ENCODE assay signal across 22 mouse cellular contexts in genomic region chr6:8742449-8742848, GRCm38 (mm10). TPM values are rescaled to one million over a fixed set of nuclear protein-coding genes. Genes with fewer than 3 reads are reported as not detected.
DNase-seq lines count a peak whose midpoint lies in the region; ATAC-seq and TF ChIP-seq lines count a peak whose summit lies in the region.
"Had no signal": no experiment of that assay in that cellular context is flagged by ENCODE, and none has a peak within 500 bp of the region (broad histone marks: within the 10 kb centered on the region; RNA-seq: fewer than 3 reads in every experiment).

No protein-coding gene starts in this region.

- H3K4me1 ChIP-seq in kidney, postnatal 0 days (replicated peaks; ENCODE audit: insufficient read depth, low read length): 0 out of 2 replicates have a peak, but pooled peaks cover 3% of the 10 kb centered on the region
- H3K4me1 ChIP-seq in kidney, adult 2 months (ENCODE audit: control insufficient read depth, insufficient read depth, low read length): no peaks in the 10 kb centered on the region
- H3K4me1 ChIP-seq in embryonic facial prominence, embryonic 12.5 days: peaks cover 11% of the 10 kb centered on the region; the same call in 1 of the 2 replicates
- H3K4me1 ChIP-seq in limb, embryonic 11.5 days (ENCODE audit: control insufficient read depth, insufficient read depth, low read length): peaks cover 12% of the 10 kb centered on the region
- H3K4me1 ChIP-seq: hindbrain, embryonic 15.5 days; megakaryocyte, embryonic 14.5 days had no signal

- H3K27ac ChIP-seq in kidney, postnatal 0 days: no peak overlapping the region
- H3K27ac ChIP-seq in kidney, adult 2 months (ENCODE audit: insufficient read depth, low read depth, low read length): no peak overlapping the region
- H3K27ac ChIP-seq in embryonic facial prominence, embryonic 12.5 days: peak overlapping the region; percentile 76
- H3K27ac ChIP-seq in limb, embryonic 11.5 days (replicated peaks; ENCODE audit: low read depth, low read length): peak overlapping the region; percentile 68
- H3K27ac ChIP-seq: hindbrain, embryonic 15.5 days; stomach, postnatal 0 days had no signal

- no peak for TF ChIP-seq POLR2A in kidney, adult 2 months (IDR thresholded peaks at IDR 0.05; ENCODE audit: low read depth, low read length)

- WGBS in kidney, postnatal 0 days: 38% methylated on average over 3 of the region's 3 CpGs
- WGBS in kidney, adult 2 months: 67% methylated on average over 3 of the region's 3 CpGs
- WGBS in embryonic facial prominence, embryonic 12.5 days: 8% methylated on average over 3 of the region's 3 CpGs
- WGBS in limb, embryonic 11.5 days: 2% methylated on average over 3 of the region's 3 CpGs

- H3K27me3 ChIP-seq in kidney, postnatal 0 days (ENCODE audit: insufficient read depth, low read length): no peaks in the 10 kb centered on the region
- H3K27me3 ChIP-seq in kidney, adult 2 months (replicated peaks; ENCODE audit: control insufficient read depth, insufficient read depth, low read length): no peaks in the 10 kb centered on the region
- no peaks in the 10 kb centered on the region for H3K27me3 ChIP-seq in embryonic facial prominence, embryonic 12.5 days
- no peaks in the 10 kb centered on the region for H3K27me3 ChIP-seq in limb, embryonic 11.5 days (ENCODE audit: control insufficient read depth, insufficient read depth, low read length)
- H3K27me3 ChIP-seq: hindbrain, embryonic 15.5 days; megakaryocyte, embryonic 14.5 days had no signal

- peak; percentile 32 for DNase-seq in kidney, postnatal 0 days (ENCODE audit: low spot score)
- DNase-seq in kidney, adult 2 months: no peak
- DNase-seq in embryo, embryonic 10 days (ENCODE audit: low spot score): peak; percentile 71
- peak; percentile 67 for DNase-seq in limb, embryonic 11.5 days (ENCODE audit: low spot score)
- DNase-seq in T-cell, adult 2 months (ENCODE audit: low spot score): no peak
- DNase-seq in ovary, postnatal 10 days (ENCODE audit: low spot score): no peak
- DNase-seq in layer of hippocampus, adult 8-10 months (ENCODE audit: low spot score in 2 of 2): no peak
- DNase-seq: cerebellum, adult 8-10 months; gastrocnemius, postnatal 25 days; lung, adult 18-20 months; right cerebral cortex, postnatal 25 days had no signal

- no peaks in the 10 kb centered on the region for H3K9me3 ChIP-seq in kidney, postnatal 0 days (replicated peaks; ENCODE audit: low read length)
- no peaks in the 10 kb centered on the region for H3K9me3 ChIP-seq in embryonic facial prominence, embryonic 12.5 days
- no peaks in the 10 kb centered on the region for H3K9me3 ChIP-seq in limb, embryonic 11.5 days (ENCODE audit: control insufficient read depth, low read length)
- H3K9me3 ChIP-seq: G1E; hindbrain, embryonic 15.5 days; megakaryocyte, embryonic 14.5 days had no signal

- H3K9ac ChIP-seq in kidney, postnatal 0 days (ENCODE audit: low read depth, low read length): no peak overlapping the region
- no peak overlapping the region for H3K9ac ChIP-seq in embryonic facial prominence, embryonic 12.5 days
- H3K9ac ChIP-seq in limb, embryonic 11.5 days (ENCODE audit: low read length): no peak overlapping the region
- H3K9ac ChIP-seq: hindbrain, embryonic 15.5 days had no signal

- no peak overlapping the region for H3K4me2 ChIP-seq in kidney, postnatal 0 days (ENCODE audit: low read length)
- no peak overlapping the region for H3K4me2 ChIP-seq in embryonic facial prominence, embryonic 12.5 days (replicated peaks)
- H3K4me2 ChIP-seq in limb, embryonic 11.5 days (ENCODE audit: low read depth, severe bottlenecking): no peak overlapping the region
- H3K4me2 ChIP-seq: hindbrain, embryonic 15.5 days; liver, embryonic 11.5 days had no signal

- no peaks in the 10 kb centered on the region for H3K36me3 ChIP-seq in kidney, postnatal 0 days (ENCODE audit: insufficient read depth, low read length)
- H3K36me3 ChIP-seq in kidney, adult 2 months (ENCODE audit: control insufficient read depth, insufficient read depth, low read length): no peaks in the 10 kb centered on the region
- no peaks in the 10 kb centered on the region for H3K36me3 ChIP-seq in embryonic facial prominence, embryonic 12.5 days
- H3K36me3 ChIP-seq in limb, embryonic 11.5 days (ENCODE audit: control insufficient read depth, insufficient read depth, low read length): no peaks in the 10 kb centered on the region
- H3K36me3 ChIP-seq: G1E had no signal

- ATAC-seq in kidney, postnatal 0 days (replicated peaks; ENCODE audit: low FRiP score, low read depth): no peak
- ATAC-seq in embryonic facial prominence, embryonic 12.5 days (ENCODE audit: insufficient number of reproducible peaks, insufficient read depth, low FRiP score, low TSS enrichment): peak; percentile 52; the same call in 1 of the 2 replicates
- peak; percentile 67 for ATAC-seq in limb, embryonic 11.5 days (ENCODE audit: insufficient number of reproducible peaks, low FRiP score, low TSS enrichment, low read depth)
- ATAC-seq: forebrain, embryonic 14.5 days; intestine, embryonic 16.5 days; midbrain, embryonic 16.5 days had no signal

- TF ChIP-seq CTCF in kidney, postnatal 0 days (IDR thresholded peaks at IDR 0.05; ENCODE audit: low read depth): no peak
- TF ChIP-seq CTCF in kidney, adult 2 months (conservative IDR thresholded peaks at IDR 0.05; ENCODE audit: insufficient read depth, insufficient read length, low read depth, low read length): no peak

- H3K4me3 ChIP-seq in kidney, postnatal 0 days (replicated peaks; ENCODE audit: low read depth, low read length): no peak overlapping the region
- H3K4me3 ChIP-seq in kidney, adult 2 months (ENCODE audit: insufficient read depth, low read depth, low read length): no peak overlapping the region
- H3K4me3 ChIP-seq in embryonic facial prominence, embryonic 12.5 days: no peak overlapping the region
- no peak overlapping the region for H3K4me3 ChIP-seq in limb, embryonic 11.5 days (ENCODE audit: low read depth, low read length)
- H3K4me3 ChIP-seq: erythroblast, embryonic 14.5 days; hindbrain, embryonic 15.5 days; megakaryocyte, embryonic 14.5 days had no signal

RNA-seq across cellular contexts. Expression of gene Ica1, which starts 35.8 kb away (rescaled TPM):
- polyA plus RNA-seq in kidney, postnatal 0 days (2015; fragmentation: Nextera tagmentation; extraction: Ambion mirVana): 27.8 and 30.1 TPM in 2 replicates
- polyA plus RNA-seq in kidney, adult 2 months (2012; rRNA removed): 3.3 and 6.1 TPM in 2 replicates
- 18.1 and 23.3 TPM in 2 replicates for polyA plus RNA-seq in embryonic facial prominence, embryonic 12.5 days (2016; fragmentation: Nextera tagmentation; extraction: Ambion mirVana)
- 17.5 and 17.7 TPM in 2 replicates for polyA plus RNA-seq in limb, embryonic 11.5 days (2014; fragmentation: Nextera tagmentation; extraction: Ambion mirVana)
- 10 to 100 TPM; 54.8 to 63.2 (median 57.9) TPM for total RNA-seq in layer of hippocampus, adult 8-10 months (2022)
- total RNA-seq: neutrophil, adult 5-6 weeks had no signal

Comparison
In these comparisons a context has a peak if more than half of its experiments do, and no peak if none do; other contexts are left out.
1. DNase-seq: peak in kidney, postnatal 0 days (single experiment), embryo, embryonic 10 days (single experiment) and limb, embryonic 11.5 days (single experiment); none in kidney, adult 2 months (single experiment), T-cell, adult 2 months (single experiment), ovary, postnatal 10 days (single experiment) and layer of hippocampus, adult 8-10 months (0 of 2).
2. H3K27ac ChIP-seq: peak in embryonic facial prominence, embryonic 12.5 days (single experiment) and limb, embryonic 11.5 days (single experiment); none in kidney, postnatal 0 days (single experiment) and kidney, adult 2 months (single experiment).